Mouse (Mus musculus) heart, adult 2 months (tissue): ENCODE results near the gene Magi3. TPM values are rescaled to one million over a fixed set of nuclear protein-coding genes. Genes with fewer than 3 reads are reported as not detected.
A peak's percentile ranks its signal among the peaks of the same experiment; 100 is the strongest.

Experiments
- DNase-seq, 2 experiments: peaks; one replicate each; pipeline ENCODE4 v3.0.0; 2021
- H3K27ac ChIP-seq: fragments of 200-600 bp; 2 replicates; pipeline ENCODE4 v1.8.1; 2022
- H3K27me3 ChIP-seq: fragments of 200-500 bp; 2 replicates; pipeline ENCODE4 v1.6.1; 2012; ENCODE audit warnings: mild to moderate bottlenecking, low read length, inconsistent platforms, mixed read lengths; ENCODE audit not compliant: control insufficient read depth, insufficient read depth
- H3K36me3 ChIP-seq: fragments of 200-500 bp; 2 replicates; pipeline ENCODE4 v1.6.1; 2012; ENCODE audit warnings: low read length, inconsistent platforms; ENCODE audit not compliant: control insufficient read depth, insufficient read depth
- H3K4me1 ChIP-seq: fragments of 200-500 bp; 2 replicates; pipeline ENCODE4 v1.6.1; 2011; ENCODE audit warnings: low read length; ENCODE audit not compliant: control insufficient read depth, insufficient read depth
- H3K4me3 ChIP-seq: fragments of 200-600 bp; 2 replicates; pipeline ENCODE4 v1.8.1; 2022
- H3K79me2 ChIP-seq: fragments of 200-500 bp; replicated peaks from 2 replicates; pipeline ENCODE4 v1.6.1; 2012; ENCODE audit warnings: mild to moderate bottlenecking, inconsistent platforms, low read length, moderate library complexity, mixed read lengths; ENCODE audit not compliant: control insufficient read depth, insufficient read depth
- H3K9ac ChIP-seq: fragments of 200-500 bp; 2 replicates; pipeline ENCODE4 v1.6.1; 2012; ENCODE audit warnings: low read depth, mild to moderate bottlenecking, control low read depth, inconsistent platforms, low read length, mixed read lengths
- CTCF ChIP-seq: fragments of 200-600 bp; IDR thresholded peaks from 2 replicates; pipeline ENCODE4 v1.8.1; 2022; ENCODE audit warnings: antibody characterized with exemption, mild to moderate bottlenecking, moderate library complexity
- EP300 ChIP-seq: fragments of 200-500 bp; IDR thresholded peaks from 2 replicates; pipeline ENCODE4 v1.6.1; 2011; ENCODE audit warnings: low read depth, low read length, control low read depth; ENCODE audit not compliant: insufficient read depth
- POLR2A ChIP-seq: fragments of 200-500 bp; IDR thresholded peaks from 2 replicates; pipeline ENCODE4 v1.6.1; 2011; ENCODE audit warnings: mild to moderate bottlenecking, low read depth, low read length, control low read depth; ENCODE audit not compliant: insufficient read depth
- WGBS: fragments of 180-500 bp; shearing (Covaris S2); methylation state at CpG from one replicate; pipeline ENCODE4 v1.1.7; 2018; 5-methylcytosine and 5-hydroxymethylcytosine counted together
- intact Hi-C: fragments of 180-260 bp; cut with DNase I; formaldehyde crosslinking; loops from one replicate; pipeline ENCODE4 v1.15.1; 2025
- polyA plus RNA-seq: library from polyadenylated mRNA; depleted of rRNA; stranded (reverse); fragments of >200 nt; gene quantifications from 2 replicates; pipeline ENCODE4 v1.2.3, GENCODE M21; 2012
- total RNA-seq, 2 experiments: library from RNA; stranded (reverse); gene quantifications; 2 replicates each; pipeline ENCODE4 v1.2.3; 2021

The Magi3 gene
- total and polyA plus RNA-seq, 3 experiments: 10.0 to 42.2 (median 31.2) TPM

- Histone ChIP-seq H3K36me3 (no peaks in the 10 kb centered on the region), H3K4me1 (no peaks in the 10 kb centered on the region; the same call in 1 of the 2 replicates), H3K79me2 (no peaks in the 10 kb centered on the region; the same call in 1 of the 2 replicates), H3K9ac (no peak overlapping the region), H3K27ac (no peak overlapping the region), H3K27me3 (no peaks in the 10 kb centered on the region), H3K4me3 (no peak overlapping the region)
- WGBS: 76% methylated on average over 4 of the region's 4 CpGs
- intact Hi-C loops: no loop called here
- no peak for TF ChIP-seq CTCF
- no peak for TF ChIP-seq POLR2A
- TF ChIP-seq EP300: no peak
- DNase-seq: no peak
These were observed 235.6 kb downstream of the Magi3 start for GRCm38 (mm10) chr3:103984556-103984955.

- WGBS: 96% methylated on average over 2 of the region's 2 CpGs
- intact Hi-C loops: no loop called here
- no peak for DNase-seq
These were observed 249.0 kb downstream of the Magi3 start for GRCm38 (mm10) chr3:103971157-103971556.

GRCm38 (mm10) chr3:103968701-103969100 is 251.5 kb downstream of the Magi3 start:
- Histone ChIP-seq H3K4me3 (peak overlapping the region; percentile 99), H3K27ac (peak overlapping the region; percentile 87), H3K9ac (peak overlapping the region; percentile 85), H3K79me2 (no peaks in the 10 kb centered on the region), H3K4me1 (peaks cover 1% of the 10 kb centered on the region), H3K27me3 (no peaks in the 10 kb centered on the region), H3K36me3 (no peaks in the 10 kb centered on the region; the same call in none of the 2 replicates)
- intact Hi-C loops: no loop called here
- 0% methylated on average over 24 of the region's 24 CpGs for WGBS
- TF ChIP-seq POLR2A (no peak), EP300 (no peak), CTCF (no peak)
- DNase-seq: no peak

More at GRCm38 (mm10) chr3:103971157-103971556, 249.0 kb downstream of the Magi3 start:
- no peaks in the 10 kb centered on the region for H3K27me3 ChIP-seq
- no peak overlapping the region for H3K9ac ChIP-seq
- H3K4me1 ChIP-seq: peaks cover 1% of the 10 kb centered on the region
- no peak overlapping the region for H3K27ac ChIP-seq
- TF ChIP-seq POLR2A: no peak
- TF ChIP-seq EP300: no peak
- TF ChIP-seq CTCF: no peak
- H3K79me2 ChIP-seq: no peaks in the 10 kb centered on the region
- H3K36me3 ChIP-seq: no peaks in the 10 kb centered on the region; the same call in none of the 2 replicates
- no peak overlapping the region for H3K4me3 ChIP-seq

GRCm38 (mm10) chr3:103967861-103968691 is 252.1 kb downstream of the Magi3 start, which contains the start of gene Phtf1:
Gene Phtf1 (plus strand): TSS chr3:103968110.
- DNase-seq: peak; percentile 92 to 94
- H3K27ac ChIP-seq: peak within 1 kb of the TSS; percentile 87
- peak within 1 kb of the TSS; percentile 99 for H3K4me3 ChIP-seq
- peak; percentile 88 for TF ChIP-seq POLR2A
- TF ChIP-seq EP300: no peak
- H3K9ac ChIP-seq: peak within 1 kb of the TSS; percentile 88
- intact Hi-C loops: loop anchor here (1.0 kb wide), 1 partner anchor 54 kb away; the partner anchor contains the start of gene Rsbn1
- peaks cover 1% of the 10 kb centered on the region for H3K4me1 ChIP-seq
- WGBS: under 1% methylated on average over 70 of the region's 70 CpGs
- no peaks in the 10 kb centered on the region; the same call in none of the 2 replicates for H3K36me3 ChIP-seq
- H3K79me2 ChIP-seq: no peaks in the 10 kb centered on the region
- no peaks in the 10 kb centered on the region for H3K27me3 ChIP-seq

- intact Hi-C loops: loop anchor here (1.0 kb wide), 1 partner anchor 53 kb away; the partner anchor contains the start of gene Rsbn1
- no peak for DNase-seq
- Histone ChIP-seq H3K27me3 (no peaks in the 10 kb centered on the region), H3K4me1 (peaks cover 1% of the 10 kb centered on the region), H3K27ac (peak overlapping the region; percentile 87), H3K79me2 (no peaks in the 10 kb centered on the region), H3K4me3 (peak overlapping the region; percentile 99; the same call in 1 of the 2 replicates), H3K36me3 (no peaks in the 10 kb centered on the region; the same call in none of the 2 replicates), H3K9ac (no peak overlapping the region)
- 19% methylated on average over 2 of the region's 2 CpGs for WGBS
- no peak for TF ChIP-seq CTCF
- no peak for TF ChIP-seq EP300
- no peak for TF ChIP-seq POLR2A
These were observed 252.9 kb downstream of the Magi3 start for GRCm38 (mm10) chr3:103967231-103967630.
